Mouse (Mus musculus): ENCODE data around the gene Retreg2. TPM values are rescaled to one million over a fixed set of nuclear protein-coding genes. Genes with fewer than 3 reads are reported as not detected.
A peak's percentile ranks its signal among the peaks of the same experiment; 100 is the strongest.

Retreg2 gene
- polyA plus RNA-seq, 1 experiment = 33.9 TPM

DNA sequence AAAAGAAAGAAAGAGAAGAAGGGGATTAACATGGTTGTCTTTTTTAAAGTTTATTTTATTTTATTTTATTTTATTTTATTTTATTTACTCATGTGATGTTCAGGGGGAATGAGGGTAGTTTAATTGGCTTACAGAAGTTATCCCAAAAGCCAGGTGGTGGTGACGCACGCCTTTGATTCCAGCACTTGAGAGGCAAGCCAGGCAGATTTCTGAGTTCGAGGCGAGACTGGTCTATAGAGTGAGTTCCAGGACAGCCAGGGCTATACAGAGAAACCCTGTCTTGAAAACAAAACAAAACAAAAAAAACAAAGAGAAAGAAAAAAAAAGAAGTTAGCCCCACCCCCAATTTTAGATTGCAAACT lies 17.7 kb downstream of the Retreg2 start:
- no peaks in the 10 kb centered on the region for H3K27me3 ChIP-seq (ENCODE audit: control insufficient read depth, insufficient read depth, insufficient read length)
- H3K4me3 ChIP-seq = no peak overlapping the region
- TF ChIP-seq CEBPB (IDR thresholded peaks at IDR 0.05; ENCODE audit: insufficient read depth, poor library complexity, severe bottlenecking) (no peak), TCF12 (IDR thresholded peaks at IDR 0.05; ENCODE audit: insufficient read depth, poor library complexity, severe bottlenecking) (no peak), MYOG (IDR thresholded peaks at IDR 0.05; ENCODE audit: control insufficient read depth in 1 of 3, insufficient read depth in 1 of 3, insufficient read length in 2 of 3, low read depth in 2 of 3) (no peak), POLR2AphosphoS2 (IDR thresholded peaks at IDR 0.05; ENCODE audit: insufficient read length, low read depth) (no peak), E2F4 (IDR thresholded peaks at IDR 0.05; ENCODE audit: insufficient read depth) (no peak), MYOD1 (IDR thresholded peaks at IDR 0.05; ENCODE audit: control insufficient read depth in 1 of 3, insufficient read length in 2 of 3, low read depth in 2 of 3) (no peak), POLR2A (IDR thresholded peaks at IDR 0.05; ENCODE audit: insufficient read length, low read depth) (no peak), REST (IDR thresholded peaks at IDR 0.05; ENCODE audit: insufficient read depth, insufficient read length) (no peak), MAX (IDR thresholded peaks at IDR 0.05; ENCODE audit: low read depth) (no peak), SRF (IDR thresholded peaks at IDR 0.05; ENCODE audit: control insufficient read depth, insufficient read length, low read depth) (no peak), TCF3 (IDR thresholded peaks at IDR 0.05; ENCODE audit: insufficient read length, low read depth) (no peak), USF1 (IDR thresholded peaks at IDR 0.05; ENCODE audit: low read depth) (no peak)
- no peak overlapping the region for H3K4me2 ChIP-seq (ENCODE audit: low read depth)
- H3K79me2 ChIP-seq (ENCODE audit: control insufficient read depth, insufficient read depth) = no peaks in the 10 kb centered on the region
- no peaks in the 10 kb centered on the region for H3K36me3 ChIP-seq (ENCODE audit: control insufficient read depth, insufficient read depth)
- no peak overlapping the region for H3ac ChIP-seq (ENCODE audit: control insufficient read depth, insufficient read length)

DNA sequence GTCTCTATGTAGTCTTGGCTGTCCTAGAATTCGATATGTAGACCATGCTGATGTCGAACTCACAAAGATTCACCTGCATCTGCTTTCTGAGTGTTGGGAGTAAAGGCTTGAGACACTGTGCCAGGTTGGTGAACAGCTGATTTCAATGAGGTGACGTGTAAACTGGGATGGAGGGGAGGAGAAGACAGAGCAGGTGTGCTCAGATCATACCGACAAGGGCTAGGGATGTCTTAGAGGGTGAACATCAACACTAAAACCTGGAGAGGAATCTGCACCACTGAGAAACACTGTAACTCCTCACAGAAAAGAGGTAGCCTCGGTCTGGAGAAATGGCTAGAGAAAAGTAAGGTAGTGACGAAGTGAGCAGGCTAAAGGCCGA lies 25.5 kb downstream of the Retreg2 start:
- TF ChIP-seq POLR2AphosphoS2 (IDR thresholded peaks at IDR 0.05; ENCODE audit: insufficient read length, low read depth) = no peak
- no peak for TF ChIP-seq REST (IDR thresholded peaks at IDR 0.05; ENCODE audit: insufficient read depth, insufficient read length)
- TF ChIP-seq POLR2A (IDR thresholded peaks at IDR 0.05; ENCODE audit: insufficient read length, low read depth) = no peak
- TF ChIP-seq USF1 (IDR thresholded peaks at IDR 0.05; ENCODE audit: low read depth) = no peak
- TF ChIP-seq E2F4 (IDR thresholded peaks at IDR 0.05; ENCODE audit: insufficient read depth) = no peak
- no peak for TF ChIP-seq TCF12 (IDR thresholded peaks at IDR 0.05; ENCODE audit: insufficient read depth, poor library complexity, severe bottlenecking)
- no peak for TF ChIP-seq MYOD1 (IDR thresholded peaks at IDR 0.05; ENCODE audit: control insufficient read depth in 1 of 3, insufficient read length in 2 of 3, low read depth in 2 of 3)
- TF ChIP-seq MYOG (IDR thresholded peaks at IDR 0.05; ENCODE audit: control insufficient read depth in 1 of 3, insufficient read depth in 1 of 3, insufficient read length in 2 of 3, low read depth in 2 of 3) = no peak
- no peak for TF ChIP-seq CEBPB (IDR thresholded peaks at IDR 0.05; ENCODE audit: insufficient read depth, poor library complexity, severe bottlenecking)
- no peak for TF ChIP-seq SRF (IDR thresholded peaks at IDR 0.05; ENCODE audit: control insufficient read depth, insufficient read length, low read depth)
- no peak for TF ChIP-seq MAX (IDR thresholded peaks at IDR 0.05; ENCODE audit: low read depth)
- no peak for TF ChIP-seq TCF3 (IDR thresholded peaks at IDR 0.05; ENCODE audit: insufficient read length, low read depth)
- peak overlapping the region; percentile 37 for H3K4me3 ChIP-seq

DNA sequence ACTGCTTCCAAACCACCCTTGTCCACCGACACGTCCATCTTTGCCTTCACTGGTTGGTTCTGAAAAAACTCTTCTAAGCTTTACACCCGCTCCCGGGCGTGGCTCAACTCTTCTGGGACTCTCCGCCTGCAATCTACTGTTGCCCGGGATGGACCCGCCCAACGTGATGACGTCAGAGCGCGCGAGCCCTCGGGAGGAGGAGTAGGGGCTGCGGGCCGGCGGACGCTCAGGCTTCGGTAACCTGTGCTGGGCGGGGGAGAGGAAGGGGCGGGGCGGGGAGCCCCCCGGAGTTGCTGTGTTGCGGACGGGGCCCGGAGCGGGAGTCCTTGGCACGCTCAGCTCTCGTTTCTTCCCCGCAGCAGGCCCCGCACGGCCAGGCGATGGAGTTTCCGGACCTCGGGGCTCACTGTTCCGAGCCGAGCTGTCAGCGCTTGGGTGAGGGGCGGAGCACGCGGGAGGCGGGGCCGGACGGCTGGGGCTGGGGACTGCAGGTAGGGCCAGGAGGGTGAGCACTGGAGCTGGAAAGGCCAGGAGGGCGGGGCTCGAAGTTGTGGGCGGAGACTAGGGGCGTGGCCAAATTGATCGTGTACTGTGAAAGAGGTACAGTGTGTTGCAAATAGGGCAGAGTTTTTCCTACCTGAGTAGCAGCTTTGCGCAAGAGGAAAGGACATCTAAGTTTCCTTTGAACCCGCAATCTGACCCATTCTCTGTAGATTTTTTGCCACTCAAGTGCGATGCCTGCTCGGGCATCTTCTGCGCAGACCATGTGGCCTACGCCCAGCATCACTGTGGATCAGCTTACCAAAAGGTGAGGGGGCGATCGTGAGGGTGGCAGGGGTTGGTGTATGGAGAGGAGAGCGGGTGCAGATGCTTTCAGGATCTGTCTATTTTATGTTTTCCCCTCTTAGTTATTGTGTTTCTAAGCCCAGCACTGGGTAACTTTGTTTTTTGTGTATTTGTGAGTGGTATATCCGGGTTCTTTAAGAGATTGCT lies 26.2 kb downstream of the Retreg2 start, which contains the start of gene Zfand2b:
TSS of gene Zfand2b (plus strand) at position 175 of the 993 bp plus-strand sequence.
- Histone ChIP-seq H3K4me3 (peak within 1 kb of the TSS; percentile 37), H3K4me2 (ENCODE audit: low read depth) (peak within 1 kb of the TSS; percentile 94), H3ac (ENCODE audit: control insufficient read depth, insufficient read length) (peak within 1 kb of the TSS; percentile 26), H3K79me2 (ENCODE audit: control insufficient read depth, insufficient read depth) (no peaks in the 10 kb centered on the region), H3K27me3 (ENCODE audit: control insufficient read depth, insufficient read depth, insufficient read length) (no peaks in the 10 kb centered on the region), H3K36me3 (ENCODE audit: control insufficient read depth, insufficient read depth) (peaks cover 12% of the 10 kb centered on the region)
- TF ChIP-seq POLR2A (IDR thresholded peaks at IDR 0.05; ENCODE audit: insufficient read length, low read depth) = peak; percentile 71
- TF ChIP-seq POLR2AphosphoS2 (IDR thresholded peaks at IDR 0.05; ENCODE audit: insufficient read length, low read depth) = peak; percentile 70
- no peak for TF ChIP-seq MYOD1 (IDR thresholded peaks at IDR 0.05; ENCODE audit: control insufficient read depth in 1 of 3, insufficient read length in 2 of 3, low read depth in 2 of 3)

More for the DNA sequence above, 25.5 kb downstream of the Retreg2 start:
- Histone ChIP-seq H3K27me3 (ENCODE audit: control insufficient read depth, insufficient read depth, insufficient read length) (no peaks in the 10 kb centered on the region), H3K79me2 (ENCODE audit: control insufficient read depth, insufficient read depth) (no peaks in the 10 kb centered on the region), H3K36me3 (ENCODE audit: control insufficient read depth, insufficient read depth) (peaks cover 7% of the 10 kb centered on the region), H3K4me2 (ENCODE audit: low read depth) (peak overlapping the region; percentile 90), H3ac (ENCODE audit: control insufficient read depth, insufficient read length) (peak overlapping the region; percentile 26)

DNA sequence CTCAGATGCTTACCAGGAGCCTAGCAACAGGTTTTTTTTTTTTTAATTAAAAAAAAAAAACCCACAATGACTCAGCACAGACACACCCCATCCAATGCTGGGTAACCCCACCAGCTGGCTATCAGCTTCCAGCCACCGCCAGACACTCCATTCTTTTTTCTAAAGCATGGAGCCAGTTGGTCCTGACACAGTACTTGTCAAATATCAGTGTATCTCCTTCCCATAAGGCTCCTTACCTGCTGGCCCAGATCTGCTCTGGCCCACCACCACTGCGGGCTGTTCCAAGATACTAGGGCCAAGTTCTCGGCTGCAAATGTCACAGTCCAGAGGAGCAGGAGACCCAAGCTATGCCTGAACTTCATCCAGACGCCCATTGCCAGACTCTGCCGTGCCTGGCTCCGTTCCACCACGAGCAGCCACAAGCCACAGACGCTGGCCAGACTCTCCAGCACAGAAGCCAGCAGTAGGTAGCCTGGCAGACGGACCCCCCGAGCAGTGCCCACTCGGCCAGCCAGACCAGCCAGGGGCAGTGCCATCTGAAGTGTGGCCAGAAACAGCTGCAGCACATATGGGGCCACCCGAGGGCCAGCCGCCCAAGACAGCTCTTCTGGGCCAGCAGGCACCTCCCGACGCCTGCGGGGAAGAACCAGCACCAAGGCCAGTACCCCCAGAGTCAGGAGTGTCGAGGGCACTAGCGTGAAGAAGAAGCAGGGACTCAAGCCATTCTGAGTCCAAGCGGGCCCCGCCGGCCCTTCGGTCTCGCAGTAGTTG lies 36.9 kb downstream of the Retreg2 start:
- no peaks in the 10 kb centered on the region for H3K27me3 ChIP-seq (ENCODE audit: control insufficient read depth, insufficient read depth, insufficient read length)
- no peaks in the 10 kb centered on the region for H3K79me2 ChIP-seq (ENCODE audit: control insufficient read depth, insufficient read depth)
- peaks cover 4% of the 10 kb centered on the region for H3K36me3 ChIP-seq (ENCODE audit: control insufficient read depth, insufficient read depth)
- H3K4me2 ChIP-seq (ENCODE audit: low read depth) = peak overlapping the region; percentile 80
- H3K4me3 ChIP-seq = peak overlapping the region; percentile 42
- TF ChIP-seq TCF12 (IDR thresholded peaks at IDR 0.05; ENCODE audit: insufficient read depth, poor library complexity, severe bottlenecking) = no peak
- TF ChIP-seq TCF3 (IDR thresholded peaks at IDR 0.05; ENCODE audit: insufficient read length, low read depth) = peak; percentile 42
- TF ChIP-seq E2F4 (IDR thresholded peaks at IDR 0.05; ENCODE audit: insufficient read depth) = no peak
- no peak for TF ChIP-seq POLR2AphosphoS2 (IDR thresholded peaks at IDR 0.05; ENCODE audit: insufficient read length, low read depth)
- TF ChIP-seq MYOD1 (IDR thresholded peaks at IDR 0.05; ENCODE audit: control insufficient read depth in 1 of 3, insufficient read length in 2 of 3, low read depth in 2 of 3) = peak in 2 of 3 experiments; percentile 78 to 82
- TF ChIP-seq SRF (IDR thresholded peaks at IDR 0.05; ENCODE audit: control insufficient read depth, insufficient read length, low read depth) = no peak
- TF ChIP-seq USF1 (IDR thresholded peaks at IDR 0.05; ENCODE audit: low read depth) = no peak
- peak in 2 of 3 experiments; percentile 88 to 90 for TF ChIP-seq MYOG (IDR thresholded peaks at IDR 0.05; ENCODE audit: control insufficient read depth in 1 of 3, insufficient read depth in 1 of 3, insufficient read length in 2 of 3, low read depth in 2 of 3)
- TF ChIP-seq REST (IDR thresholded peaks at IDR 0.05; ENCODE audit: insufficient read depth, insufficient read length) = peak; percentile 63
- H3ac ChIP-seq (ENCODE audit: control insufficient read depth, insufficient read length) = peak overlapping the region; percentile 45
